Mouse (Mus musculus) heart, postnatal 0 days (tissue): ENCODE measurements at regions not wholly inside any gene's neighbourhood (a gene's known extent, or its start where the extent isn't known, plus 50 kb on each side); places are given as distances from the start of the nearest gene placed in this dataset.

Source experiments
- CTCF ChIP-seq: IDR thresholded peaks from 2 replicates; pipeline ENCODE4 v1.5.1; 2016; ENCODE audit warnings: antibody characterized with exemption, control low read depth, low read depth
- EP300 ChIP-seq: IDR thresholded peaks from 2 replicates; pipeline ENCODE4 v1.6.1; 2016; ENCODE audit warnings: antibody characterized with exemption, low read depth

DNA sequence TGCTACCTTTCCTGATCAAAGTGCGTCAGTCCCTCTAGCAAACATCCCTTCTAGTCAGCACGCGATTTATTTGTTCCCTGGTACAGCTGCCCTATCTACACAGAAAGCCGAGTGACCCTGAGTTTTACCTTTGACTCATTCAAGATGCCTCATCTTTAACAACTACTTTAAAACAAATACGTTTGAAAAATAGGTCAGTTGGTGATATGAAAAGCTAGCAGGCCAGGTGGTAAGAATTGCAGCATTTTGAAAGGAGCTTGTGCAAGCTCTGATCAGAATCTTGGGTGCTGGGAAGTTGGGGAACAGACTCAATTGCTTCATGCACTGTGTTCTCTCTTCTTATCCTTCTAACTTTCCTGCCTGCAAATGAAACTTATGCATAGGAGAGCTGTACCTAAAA is 71.9 kb downstream of the Aldh8a1 start:
- TF ChIP-seq EP300: no peak
- TF ChIP-seq CTCF: no peak
